Mouse (Mus musculus) liver, embryonic 16.5 days (tissue): ENCODE data around the gene Dusp14. TPM values are rescaled to one million over a fixed set of nuclear protein-coding genes. Genes with fewer than 3 reads are reported as not detected.

Experiments
- ATAC-seq: fragments of 200-750 bp; cut with Nextera tagmentation; 2 replicates; pipeline ENCODE4 v1.8.0; 2017; ENCODE audit warnings: low read depth, mild to moderate bottlenecking, moderate number of reproducible peaks, moderate library complexity
- H3K27ac ChIP-seq: fragments of 300-500 bp; sonication (generic); 2 replicates; pipeline ENCODE4 v1.5.1; 2014; ENCODE audit warnings: mild to moderate bottlenecking, low read length
- H3K27me3 ChIP-seq: fragments of 300-500 bp; sonication (generic); 2 replicates; pipeline ENCODE4 v1.6.1; 2014; ENCODE audit warnings: low read depth, low read length, mixed read lengths; ENCODE audit not compliant: control insufficient read depth, insufficient read depth
- H3K36me3 ChIP-seq: fragments of 300-500 bp; sonication (generic); 2 replicates; pipeline ENCODE4 v1.6.1; 2014; ENCODE audit warnings: mild to moderate bottlenecking; ENCODE audit not compliant: control insufficient read depth, insufficient read depth
- H3K4me1 ChIP-seq: fragments of 300-500 bp; sonication (generic); 2 replicates; pipeline ENCODE4 v1.6.1; 2014; ENCODE audit warnings: low read depth, low read length, mixed read lengths; ENCODE audit not compliant: control insufficient read depth
- H3K4me2 ChIP-seq: fragments of 300-500 bp; sonication (generic); 2 replicates; pipeline ENCODE4 v1.6.1; 2014; ENCODE audit warnings: low read depth, low read length, mixed read lengths
- H3K4me3 ChIP-seq: fragments of 300-500 bp; sonication (generic); 2 replicates; pipeline ENCODE4 v1.5.1; 2014; ENCODE audit warnings: low read depth, mild to moderate bottlenecking, low read length
- H3K9ac ChIP-seq: fragments of 300-500 bp; sonication (generic); 2 replicates; pipeline ENCODE4 v1.6.1; 2014; ENCODE audit warnings: low read depth, low read length
- H3K9me3 ChIP-seq: fragments of 300-500 bp; sonication (generic); replicated peaks from 2 replicates; pipeline ENCODE4 v1.6.1; 2016; ENCODE audit warnings: low read length; ENCODE audit not compliant: control insufficient read depth
- WGBS: fragments of 180-500 bp; shearing (Covaris S2); extraction: QIAGEN DNeasy Blood & Tissue Kit; methylation state at CpG from one replicate; pipeline ENCODE4 v1.1.7; 2014; ENCODE audit not compliant: insufficient replicate concordance; 5-methylcytosine and 5-hydroxymethylcytosine counted together
- polyA plus RNA-seq: library from polyadenylated mRNA; unstranded; fragments of >200 nt; fragmentation: Nextera tagmentation; extraction: Ambion mirVana; gene quantifications from 2 replicates; pipeline ENCODE4 v1.2.1, GENCODE M21; 2015

Gene Dusp14
- polyA plus RNA-seq, 1 experiment from 2014 or later: 1.5 TPM

DNA sequence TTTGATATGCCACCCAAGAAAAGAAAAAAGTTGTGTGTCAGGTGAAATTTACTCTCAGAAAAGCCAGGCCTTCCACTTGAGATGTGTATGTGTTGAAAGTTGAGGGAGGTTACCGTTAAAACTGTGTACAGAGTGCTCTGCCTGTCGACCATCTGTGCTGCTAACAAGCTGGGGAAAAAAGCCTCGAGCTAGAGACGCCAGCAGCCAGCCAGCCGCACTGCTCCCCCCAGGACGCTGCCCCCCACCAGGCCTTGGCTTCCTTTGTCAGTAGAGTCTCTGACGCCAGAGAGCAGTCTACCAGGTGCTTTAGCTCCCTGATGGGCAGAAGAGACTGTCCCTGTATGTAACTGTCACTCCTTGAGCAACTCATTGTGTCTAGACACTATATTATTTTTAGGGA, 56.0 kb downstream of the Dusp14 start:
- peaks cover 8% of the 10 kb centered on the region for H3K36me3 ChIP-seq
- no peak overlapping the region for H3K9ac ChIP-seq
- no peak overlapping the region for H3K4me3 ChIP-seq
- no peak overlapping the region for H3K27ac ChIP-seq
- no peaks in the 10 kb centered on the region for H3K9me3 ChIP-seq
- no peaks in the 10 kb centered on the region for H3K27me3 ChIP-seq
- peaks cover 3% of the 10 kb centered on the region; the same call in 1 of the 2 replicates for H3K4me1 ChIP-seq
- ATAC-seq: no peak
- no peak overlapping the region for H3K4me2 ChIP-seq
- 54% methylated on average over 7 of the region's 7 CpGs for WGBS

GRCm38 (mm10) chr11:84011576-84011975, 57.5 kb downstream of the Dusp14 start:
- peaks cover 8% of the 10 kb centered on the region for H3K36me3 ChIP-seq
- no peak overlapping the region for H3K9ac ChIP-seq
- H3K4me1 ChIP-seq: peaks cover under 1% of the 10 kb centered on the region; the same call in 1 of the 2 replicates
- no peak for ATAC-seq
- H3K9me3 ChIP-seq: no peaks in the 10 kb centered on the region
- WGBS: 81% methylated on average over 2 of the region's 2 CpGs
- no peak overlapping the region for H3K27ac ChIP-seq
- no peak overlapping the region for H3K4me3 ChIP-seq
- no peaks in the 10 kb centered on the region for H3K27me3 ChIP-seq
- H3K4me2 ChIP-seq: no peak overlapping the region

- Histone ChIP-seq H3K36me3 (peaks cover 8% of the 10 kb centered on the region), H3K9ac (no peak overlapping the region), H3K27ac (no peak overlapping the region), H3K27me3 (no peaks in the 10 kb centered on the region), H3K9me3 (no peaks in the 10 kb centered on the region), H3K4me2 (no peak overlapping the region), H3K4me3 (no peak overlapping the region), H3K4me1 (no peaks in the 10 kb centered on the region)
- ATAC-seq: no peak
- 78% methylated on average over 12 of the region's 12 CpGs for WGBS
Observed at GRCm38 (mm10) chr11:84011050-84011449, 58.0 kb downstream of the Dusp14 start.

DNA sequence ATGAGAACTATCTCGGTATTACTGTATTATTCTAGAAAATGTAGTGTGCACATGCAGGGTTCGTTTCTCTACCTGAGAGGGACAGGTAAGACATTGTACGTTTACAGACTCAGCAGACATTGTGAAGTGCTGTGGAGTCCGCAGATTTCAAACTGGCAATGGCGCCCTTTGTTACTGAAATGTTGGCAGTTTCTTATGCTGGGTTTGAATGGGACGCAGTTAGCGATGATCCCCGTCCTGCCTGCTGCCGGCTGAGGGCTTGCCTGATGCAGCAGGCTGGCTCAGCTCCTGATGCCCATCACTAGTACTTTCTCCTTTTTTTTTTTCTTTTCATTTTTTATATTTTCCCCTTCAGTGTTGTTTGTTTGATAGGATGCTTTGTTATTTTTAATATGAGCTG, 58.6 kb downstream of the Dusp14 start:
- Histone ChIP-seq H3K27me3 (no peaks in the 10 kb centered on the region), H3K4me3 (no peak overlapping the region), H3K9ac (no peak overlapping the region), H3K4me2 (no peak overlapping the region), H3K9me3 (no peaks in the 10 kb centered on the region), H3K27ac (no peak overlapping the region), H3K36me3 (peaks cover 8% of the 10 kb centered on the region), H3K4me1 (no peaks in the 10 kb centered on the region)
- ATAC-seq: no peak
- 85% methylated on average over 9 of the region's 9 CpGs for WGBS

GRCm38 (mm10) chr11:84009001-84009400, 60.1 kb downstream of the Dusp14 start:
- H3K4me1 ChIP-seq: no peaks in the 10 kb centered on the region
- no peak overlapping the region for H3K27ac ChIP-seq
- H3K4me2 ChIP-seq: no peak overlapping the region
- H3K27me3 ChIP-seq: no peaks in the 10 kb centered on the region
- 69% methylated on average over 9 of the region's 9 CpGs for WGBS
- H3K9ac ChIP-seq: no peak overlapping the region
- ATAC-seq: no peak
- H3K4me3 ChIP-seq: no peak overlapping the region
- peaks cover 8% of the 10 kb centered on the region for H3K36me3 ChIP-seq
- no peaks in the 10 kb centered on the region for H3K9me3 ChIP-seq

- 86% methylated on average over 6 of the region's 6 CpGs for WGBS
- no peaks in the 10 kb centered on the region for H3K9me3 ChIP-seq
- no peak overlapping the region for H3K4me2 ChIP-seq
- H3K27ac ChIP-seq: no peak overlapping the region
- no peaks in the 10 kb centered on the region for H3K4me1 ChIP-seq
- H3K4me3 ChIP-seq: no peak overlapping the region
- H3K27me3 ChIP-seq: no peaks in the 10 kb centered on the region
- peaks cover 6% of the 10 kb centered on the region for H3K36me3 ChIP-seq
- no peak overlapping the region for H3K9ac ChIP-seq
- no peak for ATAC-seq
Observed at GRCm38 (mm10) chr11:84003986-84004385, 65.1 kb downstream of the Dusp14 start.

GRCm38 (mm10) chr11:84001257-84001656, 67.8 kb downstream of the Dusp14 start:
- Histone ChIP-seq H3K9ac (no peak overlapping the region), H3K4me2 (no peak overlapping the region), H3K27me3 (no peaks in the 10 kb centered on the region), H3K9me3 (no peaks in the 10 kb centered on the region), H3K36me3 (peaks cover 2% of the 10 kb centered on the region; the same call in 1 of the 2 replicates), H3K27ac (no peak overlapping the region), H3K4me3 (no peak overlapping the region), H3K4me1 (no peaks in the 10 kb centered on the region)
- ATAC-seq: no peak
- WGBS: 79% methylated on average over 3 of the region's 3 CpGs

DNA sequence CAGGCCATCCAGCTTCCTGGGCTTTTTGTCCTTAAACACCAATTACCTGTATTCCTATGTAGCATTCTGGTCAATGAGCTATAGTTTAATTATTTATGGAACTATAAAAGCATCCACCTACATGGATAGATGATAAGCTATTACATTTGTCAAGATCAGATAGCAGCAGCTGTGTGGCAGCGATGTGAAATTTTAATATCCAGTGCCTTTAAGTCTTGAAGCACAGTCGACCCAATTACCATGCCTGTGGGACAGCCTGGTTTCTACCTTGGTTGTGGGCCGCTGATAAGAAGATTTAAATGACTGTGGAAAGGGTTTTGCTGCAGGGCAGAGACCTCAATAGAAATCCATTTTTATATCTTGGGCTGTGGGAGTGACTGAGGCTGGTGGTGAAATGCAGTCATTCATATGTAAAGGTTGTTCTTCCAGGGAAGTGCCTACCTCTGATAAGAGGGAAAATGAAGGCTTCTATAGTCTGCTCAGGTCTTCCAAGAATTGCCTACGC, 69.6 kb downstream of the Dusp14 start:
- Histone ChIP-seq H3K9me3 (no peaks in the 10 kb centered on the region), H3K4me2 (no peak overlapping the region), H3K36me3 (peaks cover 2% of the 10 kb centered on the region; the same call in 1 of the 2 replicates), H3K27me3 (no peaks in the 10 kb centered on the region), H3K27ac (no peak overlapping the region), H3K4me1 (no peaks in the 10 kb centered on the region), H3K9ac (no peak overlapping the region), H3K4me3 (no peak overlapping the region)
- ATAC-seq: no peak
- WGBS: 79% methylated on average over 4 of the region's 4 CpGs

DNA sequence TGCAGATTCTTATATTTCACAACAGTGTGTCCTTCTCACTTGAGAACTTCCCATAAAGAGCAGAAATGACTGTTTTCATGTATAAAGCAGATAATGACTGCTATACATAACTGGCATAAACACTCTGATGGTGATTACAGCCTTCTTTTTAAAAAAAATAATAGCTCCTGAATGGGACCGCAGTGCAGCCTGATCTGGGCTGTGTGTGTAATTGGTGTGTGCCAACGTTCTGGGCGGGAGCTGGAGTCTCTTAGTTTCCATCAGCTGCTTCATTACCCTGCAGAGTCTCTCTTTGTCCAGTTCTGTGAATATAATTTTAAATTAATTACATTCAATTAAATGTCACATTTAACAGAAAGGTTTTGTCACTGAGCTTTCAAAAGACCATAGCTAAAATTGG, 70.1 kb downstream of the Dusp14 start:
- no peak for ATAC-seq
- 91% methylated on average over 3 of the region's 3 CpGs for WGBS
- Histone ChIP-seq H3K36me3 (peaks cover 2% of the 10 kb centered on the region; the same call in 1 of the 2 replicates), H3K4me1 (no peaks in the 10 kb centered on the region), H3K4me3 (no peak overlapping the region), H3K9ac (no peak overlapping the region), H3K27ac (no peak overlapping the region), H3K4me2 (no peak overlapping the region), H3K9me3 (no peaks in the 10 kb centered on the region), H3K27me3 (no peaks in the 10 kb centered on the region)
